Mouse (Mus musculus) myocyte (in vitro differentiated cells): ENCODE measurements around the gene Myo15b. TPM values are rescaled to one million over a fixed set of nuclear protein-coding genes. Genes with fewer than 3 reads are reported as not detected.

Experiments used
- H3K27me3 ChIP-seq: one replicate; pipeline ENCODE4 v1.6.1; 2011; ENCODE audit not compliant: control insufficient read depth, insufficient read depth, insufficient read length
- H3K36me3 ChIP-seq: one replicate; pipeline ENCODE4 v1.6.1; 2011; ENCODE audit not compliant: control insufficient read depth, insufficient read depth
- H3K4me2 ChIP-seq: one replicate; pipeline ENCODE4 v1.6.1; 2011; ENCODE audit warnings: low read depth, control low read depth
- H3K4me3 ChIP-seq: one replicate; pipeline ENCODE4 v1.5.1; 2011; ENCODE audit warnings: mild to moderate bottlenecking, control low read depth, moderate library complexity
- H3K79me2 ChIP-seq: one replicate; pipeline ENCODE4 v1.6.1; 2011; ENCODE audit not compliant: control insufficient read depth, insufficient read depth
- H3ac ChIP-seq: one replicate; pipeline ENCODE4 v1.6.1; 2011; ENCODE audit not compliant: control insufficient read depth, insufficient read length
- CEBPB ChIP-seq: IDR thresholded peaks from 2 replicates; pipeline ENCODE4 v1.6.1; 2011; ENCODE audit warnings: mild to moderate bottlenecking, moderate library complexity; ENCODE audit not compliant: poor library complexity, insufficient read depth, severe bottlenecking
- E2F4 ChIP-seq: IDR thresholded peaks from one replicate; pipeline ENCODE4 v1.6.1; 2011; ENCODE audit warnings: mild to moderate bottlenecking, control low read depth, moderate library complexity; ENCODE audit not compliant: insufficient read depth
- MAX ChIP-seq: IDR thresholded peaks from one replicate; pipeline ENCODE4 v1.6.1; 2011; ENCODE audit warnings: low read depth, mild to moderate bottlenecking, control low read depth
- MYOD1 ChIP-seq, 3 experiments: IDR thresholded peaks; one replicate each; pipeline ENCODE4 v1.6.1; 2011; ENCODE audit warnings: control low read depth in 2 of 3, low read depth in 2 of 3, mild to moderate bottlenecking in 2 of 3, moderate library complexity in 1 of 3; ENCODE audit not compliant: insufficient read length in 2 of 3, control insufficient read depth in 1 of 3
- MYOG ChIP-seq, 3 experiments: IDR thresholded peaks; one replicate each; pipeline ENCODE4 v1.6.1; 2011; ENCODE audit warnings: control low read depth in 2 of 3, low read depth in 2 of 3, mild to moderate bottlenecking in 2 of 3; ENCODE audit not compliant: insufficient read length in 2 of 3, control insufficient read depth in 1 of 3, insufficient read depth in 1 of 3
- POLR2A ChIP-seq: IDR thresholded peaks from one replicate; pipeline ENCODE4 v1.6.1; 2011; ENCODE audit warnings: low read depth, mild to moderate bottlenecking, control low read depth, moderate library complexity; ENCODE audit not compliant: insufficient read length
- POLR2AphosphoS2 ChIP-seq: IDR thresholded peaks from one replicate; pipeline ENCODE4 v1.6.1; 2011; ENCODE audit warnings: low read depth, control low read depth; ENCODE audit not compliant: insufficient read length
- REST ChIP-seq: IDR thresholded peaks from one replicate; pipeline ENCODE4 v1.6.1; 2011; ENCODE audit warnings: mild to moderate bottlenecking, control low read depth, moderate library complexity; ENCODE audit not compliant: insufficient read depth, insufficient read length
- SRF ChIP-seq: IDR thresholded peaks from one replicate; pipeline ENCODE4 v1.6.1; 2011; ENCODE audit warnings: low read depth; ENCODE audit not compliant: control insufficient read depth, insufficient read length
- TCF12 ChIP-seq: IDR thresholded peaks from one replicate; pipeline ENCODE4 v1.6.1; 2011; ENCODE audit warnings: mild to moderate bottlenecking, control low read depth; ENCODE audit not compliant: poor library complexity, insufficient read depth, severe bottlenecking
- TCF3 ChIP-seq: IDR thresholded peaks from one replicate; pipeline ENCODE4 v1.6.1; 2011; ENCODE audit warnings: low read depth, control low read depth; ENCODE audit not compliant: insufficient read length
- USF1 ChIP-seq: IDR thresholded peaks from one replicate; pipeline ENCODE4 v1.6.1; 2011; ENCODE audit warnings: low read depth, mild to moderate bottlenecking, control low read depth, moderate library complexity
- polyA plus RNA-seq: library from polyadenylated mRNA; unstranded; fragments of >200 nt; fragmentation: generic; extraction: Trizol; gene quantifications from one replicate; pipeline ENCODE4 v1.2.1, GENCODE M21; 2012; ENCODE audit warnings: missing spikeins

The Myo15b gene
- polyA plus RNA-seq, 1 experiment, result 0.23 TPM

DNA sequence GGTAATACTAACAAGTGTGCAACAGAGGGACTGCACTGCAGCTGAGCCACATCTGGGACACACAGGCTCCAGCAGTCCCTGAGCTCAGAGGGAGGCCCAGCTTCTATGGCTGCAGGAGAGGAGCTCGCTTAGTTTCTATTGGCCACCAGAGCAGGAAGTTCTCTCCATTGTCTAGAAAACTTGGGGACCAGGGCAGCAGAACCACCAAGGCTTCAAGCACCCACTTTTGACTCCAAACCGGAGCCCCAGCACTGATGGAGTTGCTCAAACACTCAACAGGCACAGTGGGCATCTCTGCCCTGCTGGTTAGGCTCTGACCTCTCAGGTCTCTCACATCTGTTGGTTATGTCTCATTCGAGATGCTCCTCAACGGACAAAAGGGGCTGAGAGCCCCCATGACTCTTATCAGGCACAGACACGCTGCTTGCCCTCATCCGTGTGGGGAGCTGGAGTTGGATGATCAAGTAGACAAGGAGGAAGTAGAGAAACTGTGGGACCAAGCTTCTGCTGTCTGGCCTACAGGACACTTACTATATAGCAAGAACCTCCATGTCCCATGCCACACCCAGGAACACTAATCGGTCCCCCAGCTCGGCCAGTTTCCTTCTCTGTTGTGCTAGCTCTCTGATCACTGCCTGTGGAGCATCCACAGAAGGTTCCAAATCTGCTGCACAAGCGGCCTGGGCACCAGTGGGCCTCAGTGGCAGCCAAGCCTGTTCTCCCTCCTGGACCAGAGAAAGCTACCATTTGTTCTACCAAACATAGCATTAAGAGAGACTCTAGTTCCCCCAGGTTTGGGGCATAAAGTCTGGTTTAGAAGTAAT lies 43.3 kb downstream of the Myo15b start:
- TF ChIP-seq POLR2AphosphoS2, result peak; percentile 17
- no peak for TF ChIP-seq MAX
- H3K4me3 ChIP-seq, result peak overlapping the region; percentile 29
- no peaks in the 10 kb centered on the region for H3K79me2 ChIP-seq
- H3ac ChIP-seq, result no peak overlapping the region
- no peaks in the 10 kb centered on the region for H3K27me3 ChIP-seq
- peak overlapping the region; percentile 76 for H3K4me2 ChIP-seq
- H3K36me3 ChIP-seq, result no peaks in the 10 kb centered on the region

DNA sequence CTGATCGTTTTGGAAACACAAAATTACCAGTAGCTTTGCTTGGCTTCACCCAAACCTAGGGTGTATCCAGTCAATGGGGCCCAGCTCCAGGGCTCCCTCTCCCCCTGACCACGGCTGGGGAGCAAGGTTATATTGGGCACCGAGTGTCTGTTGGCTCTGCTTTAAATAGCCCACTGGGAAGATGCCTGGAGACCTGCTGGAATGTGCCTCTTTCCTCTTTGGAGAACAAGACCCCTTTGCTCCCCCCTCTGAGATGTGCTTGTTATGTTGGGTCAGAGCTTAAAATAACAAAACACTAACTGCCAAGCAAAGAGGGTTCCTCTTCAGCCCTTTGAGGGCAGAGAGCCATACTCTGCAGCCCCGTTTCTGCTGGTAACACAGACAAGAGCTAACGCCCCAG lies 44.0 kb downstream of the Myo15b start:
- Histone ChIP-seq H3K4me3 (peak overlapping the region; percentile 29), H3K4me2 (peak overlapping the region; percentile 76), H3ac (no peak overlapping the region)

GRCm38 (mm10) chr11:115902831-115903230 lies 44.6 kb downstream of the Myo15b start:
- Histone ChIP-seq H3K27me3 (no peaks in the 10 kb centered on the region), H3ac (no peak overlapping the region), H3K4me2 (peak overlapping the region; percentile 76), H3K79me2 (no peaks in the 10 kb centered on the region), H3K4me3 (peak overlapping the region; percentile 29), H3K36me3 (no peaks in the 10 kb centered on the region)
- TF ChIP-seq POLR2AphosphoS2 (peak; percentile 27), USF1 (no peak), POLR2A (peak; percentile 15), MYOD1 (IDR thresholded peaks at IDR 0.05; ENCODE audit: control insufficient read depth in 1 of 3, insufficient read length in 2 of 3, low read depth in 2 of 3) (no peak), E2F4 (no peak)

More for the DNA sequence above, 44.0 kb downstream of the Myo15b start:
- TF ChIP-seq MYOG (IDR thresholded peaks at IDR 0.05; ENCODE audit: control insufficient read depth in 1 of 3, insufficient read depth in 1 of 3, insufficient read length in 2 of 3, low read depth in 2 of 3), result no peak
- no peak for TF ChIP-seq MYOD1 (IDR thresholded peaks at IDR 0.05; ENCODE audit: control insufficient read depth in 1 of 3, insufficient read length in 2 of 3, low read depth in 2 of 3)
- TF ChIP-seq POLR2AphosphoS2, result no peak
- TF ChIP-seq USF1, result no peak
- no peak for TF ChIP-seq SRF
- TF ChIP-seq POLR2A, result no peak
- Histone ChIP-seq H3K36me3 (no peaks in the 10 kb centered on the region), H3K79me2 (no peaks in the 10 kb centered on the region), H3K27me3 (no peaks in the 10 kb centered on the region)

- Histone ChIP-seq H3K4me2 (peak overlapping the region; percentile 76), H3K27me3 (no peaks in the 10 kb centered on the region), H3ac (no peak overlapping the region), H3K4me3 (no peak overlapping the region), H3K36me3 (no peaks in the 10 kb centered on the region), H3K79me2 (no peaks in the 10 kb centered on the region)
- no peak for TF ChIP-seq POLR2A
- TF ChIP-seq CEBPB, result no peak
- TF ChIP-seq MYOG (IDR thresholded peaks at IDR 0.05; ENCODE audit: control insufficient read depth in 1 of 3, insufficient read depth in 1 of 3, insufficient read length in 2 of 3, low read depth in 2 of 3), result peak in 1 of 3 experiments; percentile 14
- TF ChIP-seq USF1, result no peak
- TF ChIP-seq POLR2AphosphoS2, result peak; percentile 65
- peak in 1 of 3 experiments; percentile 36 for TF ChIP-seq MYOD1 (IDR thresholded peaks at IDR 0.05; ENCODE audit: control insufficient read depth in 1 of 3, insufficient read length in 2 of 3, low read depth in 2 of 3)
These were observed 45.4 kb downstream of the Myo15b start for GRCm38 (mm10) chr11:115903384-115904230.

DNA sequence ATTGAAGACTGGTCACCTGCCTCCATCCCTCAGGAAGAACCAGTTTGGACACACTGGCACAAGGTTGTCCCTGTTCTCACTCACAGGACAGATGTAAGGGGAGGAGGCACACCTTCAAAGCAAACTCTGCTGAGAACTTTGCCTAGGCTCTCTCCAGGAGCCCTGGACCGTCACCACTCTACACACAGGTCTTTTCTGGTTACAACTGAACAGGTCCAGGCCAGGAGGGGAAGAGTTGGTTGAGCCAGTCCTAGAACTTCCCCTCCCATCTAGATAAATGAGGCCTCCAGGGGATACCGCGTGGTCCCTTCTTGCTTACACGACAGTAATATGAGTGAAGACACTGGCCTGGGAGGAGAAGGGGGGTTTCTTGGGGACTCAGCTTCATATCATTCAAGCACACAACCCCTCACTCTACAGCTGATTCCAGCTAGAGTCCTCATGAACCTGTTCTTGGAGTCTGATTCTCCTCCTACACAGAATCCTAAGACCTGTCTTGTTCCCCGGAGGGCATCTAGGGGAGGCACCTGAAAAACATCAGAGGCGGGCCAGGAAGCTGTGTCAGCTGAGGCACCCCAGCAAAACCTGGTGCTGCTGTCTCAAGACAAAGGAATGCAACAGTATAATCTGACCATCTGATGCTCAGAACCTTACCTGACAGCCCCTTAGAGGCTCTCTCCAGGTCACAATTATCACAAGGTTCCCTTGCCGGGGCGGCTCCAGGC lies 46.2 kb downstream of the Myo15b start:
- Histone ChIP-seq H3K36me3 (no peaks in the 10 kb centered on the region), H3ac (no peak overlapping the region), H3K27me3 (no peaks in the 10 kb centered on the region), H3K4me2 (peak overlapping the region; percentile 15), H3K79me2 (no peaks in the 10 kb centered on the region), H3K4me3 (no peak overlapping the region)
- TF ChIP-seq CEBPB, result no peak
- TF ChIP-seq POLR2A, result no peak
- no peak for TF ChIP-seq POLR2AphosphoS2
- TF ChIP-seq REST, result no peak
- no peak for TF ChIP-seq SRF
- no peak for TF ChIP-seq TCF12
- no peak for TF ChIP-seq TCF3
- TF ChIP-seq MYOG (IDR thresholded peaks at IDR 0.05; ENCODE audit: control insufficient read depth in 1 of 3, insufficient read depth in 1 of 3, insufficient read length in 2 of 3, low read depth in 2 of 3), result no peak
- no peak for TF ChIP-seq USF1
- TF ChIP-seq MYOD1 (IDR thresholded peaks at IDR 0.05; ENCODE audit: control insufficient read depth in 1 of 3, insufficient read length in 2 of 3, low read depth in 2 of 3), result no peak
- no peak for TF ChIP-seq E2F4
- no peak for TF ChIP-seq MAX
